In the genomic region with DNA sequence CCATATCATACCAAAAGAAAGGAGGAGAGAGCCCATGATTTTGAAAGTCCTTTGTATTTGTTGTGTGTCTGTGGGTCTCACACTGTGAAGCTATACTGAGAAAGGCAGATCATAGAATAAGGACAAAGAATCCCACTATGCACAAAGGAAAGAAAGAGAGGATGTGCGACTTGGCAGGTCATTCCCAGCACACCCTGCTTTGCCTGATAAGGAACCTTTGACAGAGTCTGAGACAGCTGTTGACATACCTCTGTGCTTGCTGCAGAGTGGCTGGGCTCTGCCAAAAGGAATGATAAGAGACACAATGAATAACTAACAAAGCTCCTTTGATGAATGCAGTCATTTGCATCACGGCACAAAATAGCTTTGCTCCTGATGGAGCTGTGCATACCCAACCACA, we compare ENCODE assay signal across 27 mouse cellular contexts.
A peak's percentile ranks its signal among the peaks of the same experiment; 100 is the strongest.
DNase-seq lines count a peak whose midpoint lies in the region; ATAC-seq and TF ChIP-seq lines count a peak whose summit lies in the region.
"Had no signal": no experiment of that assay in that cellular context is flagged by ENCODE, and none has a peak within 500 bp of the region (broad histone marks: within the 10 kb centered on the region; RNA-seq: fewer than 3 reads in every experiment).

No protein-coding gene starts in this region.

- H3K4me3 ChIP-seq in heart, embryonic 13.5 days: no peak overlapping the region
- H3K4me3 ChIP-seq in heart, adult 2 months: no peak overlapping the region
- no peak overlapping the region for H3K4me3 ChIP-seq in midbrain, embryonic 10.5 days
- H3K4me3 ChIP-seq in midbrain, embryonic 16.5 days (ENCODE audit: low read depth, low read length): no peak overlapping the region
- no peak overlapping the region for H3K4me3 ChIP-seq in liver, postnatal 0 days (ENCODE audit: low read depth, low read length)
- H3K4me3 ChIP-seq: embryonic facial prominence, embryonic 12.5 days; limb, embryonic 10.5 days; limb, embryonic 15.5 days; liver, embryonic 13.5 days; lung, embryonic 15.5 days; neural tube, embryonic 15.5 days had no signal

- no peak for TF ChIP-seq POLR2A in heart, adult 2 months (IDR thresholded peaks at IDR 0.05; ENCODE audit: insufficient read depth, low read depth, low read length)
- TF ChIP-seq POLR2A in brain, embryonic 14.5 days (IDR thresholded peaks at IDR 0.05; ENCODE audit: borderline replicate concordance, extremely low read depth, insufficient read depth, insufficient read length, poor library complexity, severe bottlenecking): no peak

- no peak overlapping the region for H3K4me2 ChIP-seq in heart, embryonic 13.5 days
- H3K4me2 ChIP-seq in midbrain, embryonic 16.5 days (ENCODE audit: low read length): no peak overlapping the region
- H3K4me2 ChIP-seq in liver, postnatal 0 days (ENCODE audit: low read depth, low read length): no peak overlapping the region
- H3K4me2 ChIP-seq: embryonic facial prominence, embryonic 12.5 days; limb, embryonic 15.5 days; liver, embryonic 13.5 days; lung, embryonic 15.5 days; neural tube, embryonic 15.5 days had no signal

- peaks cover 32% of the 10 kb centered on the region for H3K4me1 ChIP-seq in heart, embryonic 13.5 days
- H3K4me1 ChIP-seq in heart, adult 2 months (ENCODE audit: control insufficient read depth, insufficient read depth, low read length): no peaks in the 10 kb centered on the region; the same call in 1 of the 2 replicates
- peaks cover 18% of the 10 kb centered on the region for H3K4me1 ChIP-seq in midbrain, embryonic 10.5 days
- H3K4me1 ChIP-seq in midbrain, embryonic 16.5 days (ENCODE audit: control insufficient read depth, insufficient read depth, low read length): peaks cover 4% of the 10 kb centered on the region; the same call in 1 of the 2 replicates
- H3K4me1 ChIP-seq in liver, postnatal 0 days (ENCODE audit: insufficient read depth): no peaks in the 10 kb centered on the region
- H3K4me1 ChIP-seq: embryonic facial prominence, embryonic 12.5 days; limb, embryonic 15.5 days; liver, embryonic 13.5 days; lung, embryonic 15.5 days had no signal

- H3K9ac ChIP-seq in heart, embryonic 13.5 days: no peak overlapping the region
- no peak overlapping the region for H3K9ac ChIP-seq in heart, adult 2 months (ENCODE audit: low read depth, low read length)
- no peak overlapping the region for H3K9ac ChIP-seq in midbrain, embryonic 16.5 days (ENCODE audit: low read depth, low read length)
- no peak overlapping the region for H3K9ac ChIP-seq in liver, postnatal 0 days (replicated peaks)
- H3K9ac ChIP-seq: embryonic facial prominence, embryonic 12.5 days; limb, embryonic 15.5 days; liver, embryonic 13.5 days; lung, embryonic 15.5 days; neural tube, embryonic 15.5 days had no signal

- 6% methylated on average over 2 of the region's 2 CpGs for WGBS in heart, embryonic 13.5 days
- WGBS in heart, adult 2 months: 5% methylated on average over 2 of the region's 2 CpGs
- 32% methylated on average over 2 of the region's 2 CpGs for WGBS in midbrain, embryonic 10.5 days
- 22% methylated on average over 2 of the region's 2 CpGs for WGBS in midbrain, embryonic 16.5 days
- 23% methylated on average over 2 of the region's 2 CpGs for WGBS in liver, postnatal 0 days (ENCODE audit: insufficient replicate concordance)

- no peaks in the 10 kb centered on the region for H3K27me3 ChIP-seq in heart, embryonic 13.5 days (replicated peaks)
- no peaks in the 10 kb centered on the region for H3K27me3 ChIP-seq in heart, adult 2 months (ENCODE audit: control insufficient read depth, insufficient read depth, low read length)
- H3K27me3 ChIP-seq in midbrain, embryonic 10.5 days (ENCODE audit: low read depth, poor library complexity, severe bottlenecking): no peaks in the 10 kb centered on the region
- no peaks in the 10 kb centered on the region for H3K27me3 ChIP-seq in midbrain, embryonic 16.5 days (ENCODE audit: control insufficient read depth, insufficient read depth, low read depth, low read length)
- no peaks in the 10 kb centered on the region for H3K27me3 ChIP-seq in liver, postnatal 0 days (ENCODE audit: insufficient read depth, low read length)
- H3K27me3 ChIP-seq: embryonic facial prominence, embryonic 12.5 days; limb, embryonic 15.5 days; liver, embryonic 13.5 days; lung, embryonic 15.5 days; neural tube, embryonic 15.5 days had no signal

- 0 out of 2 replicates have a peak overlapping the region, but pooled peaks have one; percentile 5 for H3K27ac ChIP-seq in heart, embryonic 13.5 days (replicated peaks)
- no peak overlapping the region for H3K27ac ChIP-seq in heart, adult 2 months
- H3K27ac ChIP-seq in midbrain, embryonic 10.5 days (replicated peaks): peak overlapping the region; percentile 46
- H3K27ac ChIP-seq in midbrain, embryonic 16.5 days (ENCODE audit: low read length): no peak overlapping the region
- no peak overlapping the region for H3K27ac ChIP-seq in liver, postnatal 0 days (ENCODE audit: low read depth)
- H3K27ac ChIP-seq: embryonic facial prominence, embryonic 12.5 days; limb, embryonic 10.5 days; limb, embryonic 15.5 days; liver, embryonic 13.5 days; lung, embryonic 15.5 days; neural tube, embryonic 15.5 days had no signal

- H3K36me3 ChIP-seq in heart, embryonic 13.5 days: no peaks in the 10 kb centered on the region
- H3K36me3 ChIP-seq in heart, adult 2 months (ENCODE audit: control insufficient read depth, insufficient read depth, low read length): no peaks in the 10 kb centered on the region
- H3K36me3 ChIP-seq in midbrain, embryonic 10.5 days: no peaks in the 10 kb centered on the region
- no peaks in the 10 kb centered on the region for H3K36me3 ChIP-seq in midbrain, embryonic 16.5 days (ENCODE audit: control insufficient read depth, insufficient read depth, low read length)
- no peaks in the 10 kb centered on the region for H3K36me3 ChIP-seq in liver, postnatal 0 days (replicated peaks; ENCODE audit: insufficient read depth, low read length)
- H3K36me3 ChIP-seq: embryonic facial prominence, embryonic 12.5 days; limb, embryonic 10.5 days; limb, embryonic 15.5 days; liver, embryonic 13.5 days; lung, embryonic 15.5 days; neural tube, embryonic 15.5 days had no signal

- no peak for DNase-seq in heart, adult 8-10 months (ENCODE audit: low spot score)
- peak; percentile 7 for DNase-seq in heart, postnatal 4 days
- DNase-seq in heart, adult 2 months: no peak
- DNase-seq in midbrain, embryonic 10.5 days (ENCODE audit: low spot score): no peak
- peak; percentile 44 for DNase-seq in brain, embryonic 14.5 days (ENCODE audit: low read depth)
- DNase-seq in liver, postnatal 0 days: no peak
- DNase-seq: adrenal gland, postnatal 14 days; cerebellum, adult 11-12 months; cerebellum, adult 9-11 months; embryo, embryonic 11 days; gastrocnemius, postnatal 14 days; kidney, adult 11 months; kidney, postnatal 14 days; layer of hippocampus, adult 9-11 months; liver, embryonic 13.5 days; retina, postnatal 1 day; right cerebral cortex, postnatal 14 days had no signal

- no peak; the same call in 1 of the 2 replicates for ATAC-seq in heart, embryonic 13.5 days (ENCODE audit: extremely low read depth, insufficient number of reproducible peaks, low FRiP score, low TSS enrichment)
- ATAC-seq in midbrain, embryonic 16.5 days: no peak
- no peak for ATAC-seq in liver, postnatal 0 days
- ATAC-seq: CD4-positive, CD25-positive, alpha-beta regulatory T cell, adult 4 months; forebrain, embryonic 14.5 days; inflammation-experienced regulatory T-cells, adult 6 months had no signal

- H3K9me3 ChIP-seq in heart, embryonic 13.5 days: no peaks in the 10 kb centered on the region
- H3K9me3 ChIP-seq in midbrain, embryonic 10.5 days (replicated peaks): no peaks in the 10 kb centered on the region
- no peaks in the 10 kb centered on the region for H3K9me3 ChIP-seq in midbrain, embryonic 16.5 days (replicated peaks; ENCODE audit: control insufficient read depth, low read length, poor library complexity, severe bottlenecking)
- H3K9me3 ChIP-seq in liver, postnatal 0 days (ENCODE audit: low read length): no peaks in the 10 kb centered on the region
- H3K9me3 ChIP-seq: embryonic facial prominence, embryonic 12.5 days; limb, embryonic 10.5 days; limb, embryonic 15.5 days; liver, embryonic 13.5 days; lung, embryonic 15.5 days; neural tube, embryonic 15.5 days had no signal

- TF ChIP-seq CTCF in heart, adult 2 months (IDR thresholded peaks at IDR 0.05): no peak
- TF ChIP-seq CTCF in brain, embryonic 14.5 days (IDR thresholded peaks at IDR 0.05; ENCODE audit: borderline replicate concordance, extremely low read depth, insufficient read depth, insufficient read length): no peak
- TF ChIP-seq CTCF in liver, postnatal 0 days (IDR thresholded peaks at IDR 0.05; ENCODE audit: low read depth): no peak

- intact Hi-C loops in heart, adult 2 months (cut with DNase I): no loop called here

- H3K79me2 ChIP-seq in heart, adult 2 months (replicated peaks; ENCODE audit: control insufficient read depth, insufficient read depth, low read length): no peaks in the 10 kb centered on the region

- no peak for TF ChIP-seq EP300 in heart, adult 2 months (IDR thresholded peaks at IDR 0.05; ENCODE audit: insufficient read depth, low read depth, low read length)
- no peak for TF ChIP-seq EP300 in liver, postnatal 0 days (IDR thresholded peaks at IDR 0.05; ENCODE audit: low read depth)

Comparison
In these comparisons a context has a peak if more than half of its experiments do, and no peak if none do; other contexts are left out.
1. H3K27ac ChIP-seq: peak in heart, embryonic 13.5 days (single experiment) and midbrain, embryonic 10.5 days (single experiment); none in heart, adult 2 months (single experiment), midbrain, embryonic 16.5 days (single experiment) and liver, postnatal 0 days (single experiment).
2. DNase-seq: peak in heart, postnatal 4 days (single experiment) and brain, embryonic 14.5 days (single experiment); none in heart, adult 8-10 months (single experiment), heart, adult 2 months (0 of 2), midbrain, embryonic 10.5 days (single experiment) and liver, postnatal 0 days (single experiment).